Mouse (Mus musculus) myocyte (in vitro differentiated cells): Measurements from ENCODE around the gene Dusp15.

Experiments
- CEBPB ChIP-seq: IDR thresholded peaks from 2 replicates; pipeline ENCODE4 v1.6.1; 2011; ENCODE audit warnings: mild to moderate bottlenecking, moderate library complexity; ENCODE audit not compliant: poor library complexity, insufficient read depth, severe bottlenecking
- MYOG ChIP-seq, 3 experiments: IDR thresholded peaks; one replicate each; pipeline ENCODE4 v1.6.1; 2011; ENCODE audit warnings: control low read depth in 2 of 3, low read depth in 2 of 3, mild to moderate bottlenecking in 2 of 3; ENCODE audit not compliant: insufficient read length in 2 of 3, control insufficient read depth in 1 of 3, insufficient read depth in 1 of 3
- POLR2A ChIP-seq: IDR thresholded peaks from one replicate; pipeline ENCODE4 v1.6.1; 2011; ENCODE audit warnings: low read depth, mild to moderate bottlenecking, control low read depth, moderate library complexity; ENCODE audit not compliant: insufficient read length

- TF ChIP-seq MYOG (IDR thresholded peaks at IDR 0.05; ENCODE audit: control insufficient read depth in 1 of 3, insufficient read depth in 1 of 3, insufficient read length in 2 of 3, low read depth in 2 of 3): peak in 1 of 3 experiments; percentile 50
- no peak for TF ChIP-seq POLR2A
- no peak for TF ChIP-seq CEBPB
These were observed 45.0 kb downstream of the Dusp15 start for GRCm38 (mm10) chr2:152906274-152907037.
